Mouse (Mus musculus) hindbrain, postnatal 0 days (tissue): Measurements from ENCODE around the gene Prr7. TPM values are rescaled to one million over a fixed set of nuclear protein-coding genes. Genes with fewer than 3 reads are reported as not detected.

Experiments
- ATAC-seq: fragments of 200-750 bp; cut with Nextera tagmentation; 2 replicates; pipeline ENCODE4 v1.8.0; 2017; ENCODE audit warnings: mild to moderate bottlenecking, moderate TSS enrichment, moderate library complexity
- DNase-seq: peaks from one replicate; pipeline ENCODE4 v3.0.0-alpha.2; 2015; ENCODE audit warnings: low spot score
- H3K27ac ChIP-seq: fragments of 300-500 bp; sonication (generic); 2 replicates; pipeline ENCODE4 v1.5.1; 2014; ENCODE audit warnings: mild to moderate bottlenecking
- H3K27me3 ChIP-seq: fragments of 300-500 bp; sonication (generic); 2 replicates; pipeline ENCODE4 v1.6.1; 2014; ENCODE audit warnings: low read length, mixed read lengths; ENCODE audit not compliant: insufficient read depth
- H3K36me3 ChIP-seq: fragments of 300-500 bp; sonication (generic); 2 replicates; pipeline ENCODE4 v1.6.1; 2014; ENCODE audit warnings: low read length, mixed read lengths; ENCODE audit not compliant: insufficient read depth
- H3K4me1 ChIP-seq: fragments of 300-500 bp; sonication (generic); 2 replicates; pipeline ENCODE4 v1.6.1; 2014; ENCODE audit warnings: antibody characterized with exemption, low read length, mixed read lengths; ENCODE audit not compliant: insufficient read depth
- H3K4me2 ChIP-seq: fragments of 300-500 bp; sonication (generic); 2 replicates; pipeline ENCODE4 v1.6.1; 2014; ENCODE audit warnings: low read depth, mild to moderate bottlenecking, low read length, moderate library complexity, mixed read lengths
- H3K4me3 ChIP-seq: fragments of 300-500 bp; sonication (generic); 2 replicates; pipeline ENCODE4 v1.5.1; 2014; ENCODE audit warnings: low read length
- H3K9ac ChIP-seq: fragments of 300-500 bp; sonication (generic); replicated peaks from 2 replicates; pipeline ENCODE4 v1.6.1; 2014; ENCODE audit warnings: mild to moderate bottlenecking, low read length, moderate library complexity, mixed read lengths
- H3K9me3 ChIP-seq: fragments of 300-500 bp; sonication (generic); 2 replicates; pipeline ENCODE4 v1.6.1; 2016; ENCODE audit warnings: low read length, mixed read lengths
- CTCF ChIP-seq: IDR thresholded peaks from 2 replicates; pipeline ENCODE4 v1.5.1; 2016; ENCODE audit warnings: antibody characterized with exemption, control low read depth, low read depth
- WGBS: fragments of 180-500 bp; shearing (Covaris S2); extraction: QIAGEN DNeasy Blood & Tissue Kit; methylation state at CpG from one replicate; pipeline ENCODE4 v1.1.7; 2014; 5-methylcytosine and 5-hydroxymethylcytosine counted together
- polyA plus RNA-seq: library from polyadenylated mRNA; unstranded; fragments of >200 nt; fragmentation: Nextera tagmentation; extraction: Ambion mirVana; gene quantifications from 2 replicates; pipeline ENCODE4 v1.2.1, GENCODE M21; 2015
- total RNA-seq: library from RNA; depleted of rRNA; stranded (reverse); fragments of >200 nt; gene quantifications from 2 replicates; pipeline ENCODE4 v1.2.3, GENCODE M21; 2014

Gene Prr7
- total and polyA plus RNA-seq, 2 experiments from 2014 or later: 4.6 to 106 TPM

DNA sequence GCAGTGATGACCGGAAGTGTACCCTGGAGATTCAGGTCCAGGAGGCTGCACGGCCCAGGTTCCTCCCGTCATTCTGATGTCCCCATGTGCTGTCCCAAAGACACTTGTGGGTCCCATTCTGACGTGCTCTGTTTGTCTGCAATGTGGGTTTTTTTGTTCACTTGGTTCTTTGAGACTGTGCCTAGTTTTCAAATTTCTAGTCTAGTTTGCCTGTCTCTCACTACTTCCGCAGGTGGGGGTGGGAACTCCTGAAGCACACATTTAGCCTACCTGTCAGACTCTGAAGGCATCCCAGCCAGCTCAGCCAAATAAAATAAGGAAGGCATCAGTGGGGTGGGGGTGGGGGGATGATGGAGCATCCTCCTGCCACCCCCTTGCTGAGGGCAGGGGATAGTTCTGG lies 15.9 kb upstream of the Prr7 start:
- H3K9ac ChIP-seq: no peak overlapping the region
- no peak overlapping the region for H3K4me2 ChIP-seq
- H3K36me3 ChIP-seq: peaks cover 18% of the 10 kb centered on the region; the same call in 1 of the 2 replicates
- no peak overlapping the region for H3K27ac ChIP-seq
- H3K9me3 ChIP-seq: no peaks in the 10 kb centered on the region
- no peak for TF ChIP-seq CTCF
- H3K4me1 ChIP-seq: peaks cover 21% of the 10 kb centered on the region
- H3K27me3 ChIP-seq: no peaks in the 10 kb centered on the region
- H3K4me3 ChIP-seq: no peak overlapping the region
- DNase-seq (no peak), ATAC-seq (no peak)
- WGBS: 97% methylated on average over 5 of the region's 5 CpGs

DNA sequence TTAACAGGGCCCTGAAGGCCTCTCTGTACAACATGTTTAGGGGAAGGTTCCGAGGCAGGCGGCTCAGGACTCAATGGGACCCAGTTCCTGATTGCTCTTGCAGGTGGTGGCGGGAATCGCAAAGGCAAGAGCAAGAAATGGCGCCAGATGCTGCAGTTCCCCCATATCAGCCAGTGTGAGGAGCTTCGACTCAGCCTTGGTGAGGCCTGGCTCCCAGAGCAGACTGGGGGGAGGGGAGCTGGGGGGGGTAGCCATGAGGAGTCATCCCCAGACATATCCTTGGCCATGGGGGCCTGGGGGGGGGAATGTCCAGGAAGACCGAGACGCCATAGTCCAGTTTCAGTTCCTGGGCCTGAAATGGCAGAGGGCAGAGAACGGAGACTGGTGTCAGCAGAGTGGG lies 14.9 kb upstream of the Prr7 start:
- TF ChIP-seq CTCF: no peak
- Histone ChIP-seq H3K36me3 (peaks cover 26% of the 10 kb centered on the region; the same call in 1 of the 2 replicates), H3K4me2 (no peak overlapping the region), H3K4me1 (peaks cover 13% of the 10 kb centered on the region), H3K9me3 (no peaks in the 10 kb centered on the region), H3K9ac (no peak overlapping the region), H3K27me3 (no peaks in the 10 kb centered on the region), H3K4me3 (no peak overlapping the region), H3K27ac (no peak overlapping the region)
- no peak for DNase-seq
- WGBS: 92% methylated on average over 9 of the region's 9 CpGs
- ATAC-seq: no peak

DNA sequence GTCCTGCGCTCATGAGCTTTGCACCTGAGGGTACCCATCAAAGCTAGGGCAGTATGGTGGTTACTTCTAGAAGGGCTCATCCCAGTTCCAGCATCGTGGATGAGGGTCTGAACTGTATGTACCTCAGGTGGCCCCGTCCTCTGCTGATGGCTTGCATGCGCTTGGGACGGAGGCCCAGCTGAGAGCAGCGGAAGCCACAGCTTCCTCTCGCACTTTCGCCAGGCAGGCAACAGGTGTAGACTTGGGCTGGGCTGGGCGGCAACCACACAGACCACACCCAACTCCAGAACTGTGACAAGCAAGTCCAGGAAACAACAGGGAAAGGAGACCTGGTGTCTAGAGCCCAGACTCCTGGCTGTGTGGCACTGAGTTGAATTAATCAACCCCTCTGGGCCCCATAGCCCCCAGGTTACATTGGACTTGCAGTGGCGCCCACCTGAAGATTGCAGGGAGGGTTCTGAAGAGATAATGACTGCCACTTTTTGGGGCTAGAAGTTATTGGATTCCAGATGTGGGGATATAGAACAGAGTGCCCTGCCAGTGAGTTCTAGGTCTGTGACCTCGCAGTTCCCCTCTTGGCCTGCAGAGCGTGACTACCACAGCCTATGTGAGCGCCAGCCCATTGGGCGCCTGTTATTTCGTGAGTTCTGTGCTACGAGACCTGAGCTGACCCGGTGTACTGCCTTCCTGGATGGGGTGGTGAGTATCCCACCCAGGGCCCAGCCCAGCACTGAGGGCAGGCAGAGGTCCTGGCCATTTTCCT lies 14.2 kb upstream of the Prr7 start:
- ATAC-seq (no peak), DNase-seq (no peak)
- Histone ChIP-seq H3K4me2 (no peak overlapping the region), H3K36me3 (peaks cover 27% of the 10 kb centered on the region; the same call in 1 of the 2 replicates), H3K9me3 (no peaks in the 10 kb centered on the region), H3K9ac (no peak overlapping the region), H3K27me3 (no peaks in the 10 kb centered on the region), H3K4me1 (peaks cover 13% of the 10 kb centered on the region), H3K27ac (no peak overlapping the region), H3K4me3 (no peak overlapping the region)
- 84% methylated on average over 17 of the region's 17 CpGs for WGBS
- peak; percentile 30; the same call in 1 of the 2 replicates for TF ChIP-seq CTCF

DNA sequence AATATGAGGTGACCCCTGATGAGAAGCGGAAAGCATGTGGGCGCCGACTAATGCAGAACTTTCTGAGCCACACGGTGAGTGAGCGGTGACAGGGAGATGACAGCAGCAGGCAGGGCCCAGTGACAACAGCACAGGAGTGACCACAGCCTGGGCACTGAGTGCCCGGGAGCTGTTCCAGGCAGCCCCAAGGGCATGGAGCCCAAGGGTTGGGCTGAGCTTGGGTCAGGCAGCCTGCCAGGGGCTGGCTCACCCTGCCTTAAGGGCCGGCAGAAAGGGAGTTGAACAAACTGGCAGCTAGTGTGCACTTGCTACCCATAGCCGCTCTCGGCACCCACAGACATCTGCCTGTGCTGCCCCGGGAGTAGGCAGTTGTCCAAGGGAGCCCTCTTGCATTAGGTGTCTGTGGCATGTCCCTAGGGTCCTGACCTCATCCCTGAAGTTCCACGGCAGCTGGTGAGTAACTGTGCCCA lies 13.5 kb upstream of the Prr7 start:
- Histone ChIP-seq H3K36me3 (peaks cover 27% of the 10 kb centered on the region; the same call in 1 of the 2 replicates), H3K9me3 (no peaks in the 10 kb centered on the region), H3K9ac (no peak overlapping the region), H3K4me1 (peaks cover 13% of the 10 kb centered on the region), H3K27ac (no peak overlapping the region), H3K4me2 (no peak overlapping the region), H3K27me3 (no peaks in the 10 kb centered on the region), H3K4me3 (no peak overlapping the region)
- TF ChIP-seq CTCF: no peak
- peak; percentile 79 for DNase-seq
- 58% methylated on average over 11 of the region's 11 CpGs for WGBS
- peak; percentile 50 for ATAC-seq

DNA sequence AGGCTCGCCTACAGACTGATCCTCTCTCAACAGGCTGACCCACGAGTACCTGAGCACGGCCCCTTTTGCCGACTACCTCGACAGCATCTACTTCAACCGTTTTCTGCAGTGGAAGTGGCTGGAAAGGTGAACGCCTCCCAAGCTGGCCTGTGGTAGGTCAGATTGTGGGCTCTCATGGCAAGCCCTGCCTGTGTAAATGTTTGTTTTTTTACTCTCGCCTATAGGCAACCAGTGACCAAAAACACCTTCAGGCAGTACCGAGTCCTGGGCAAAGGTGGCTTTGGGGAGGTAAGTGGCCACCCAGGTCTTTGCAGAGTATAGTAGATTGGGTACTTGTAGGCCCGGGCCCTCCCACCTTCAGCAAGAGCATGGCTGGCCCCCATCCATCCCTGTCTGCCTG lies 12.8 kb upstream of the Prr7 start:
- Histone ChIP-seq H3K4me2 (no peak overlapping the region), H3K4me1 (peaks cover 7% of the 10 kb centered on the region), H3K27me3 (no peaks in the 10 kb centered on the region), H3K27ac (no peak overlapping the region), H3K36me3 (peaks cover 27% of the 10 kb centered on the region; the same call in 1 of the 2 replicates), H3K9ac (no peak overlapping the region), H3K9me3 (no peaks in the 10 kb centered on the region), H3K4me3 (no peak overlapping the region)
- DNase-seq (no peak), ATAC-seq (no peak)
- no peak for TF ChIP-seq CTCF
- 91% methylated on average over 10 of the region's 10 CpGs for WGBS

DNA sequence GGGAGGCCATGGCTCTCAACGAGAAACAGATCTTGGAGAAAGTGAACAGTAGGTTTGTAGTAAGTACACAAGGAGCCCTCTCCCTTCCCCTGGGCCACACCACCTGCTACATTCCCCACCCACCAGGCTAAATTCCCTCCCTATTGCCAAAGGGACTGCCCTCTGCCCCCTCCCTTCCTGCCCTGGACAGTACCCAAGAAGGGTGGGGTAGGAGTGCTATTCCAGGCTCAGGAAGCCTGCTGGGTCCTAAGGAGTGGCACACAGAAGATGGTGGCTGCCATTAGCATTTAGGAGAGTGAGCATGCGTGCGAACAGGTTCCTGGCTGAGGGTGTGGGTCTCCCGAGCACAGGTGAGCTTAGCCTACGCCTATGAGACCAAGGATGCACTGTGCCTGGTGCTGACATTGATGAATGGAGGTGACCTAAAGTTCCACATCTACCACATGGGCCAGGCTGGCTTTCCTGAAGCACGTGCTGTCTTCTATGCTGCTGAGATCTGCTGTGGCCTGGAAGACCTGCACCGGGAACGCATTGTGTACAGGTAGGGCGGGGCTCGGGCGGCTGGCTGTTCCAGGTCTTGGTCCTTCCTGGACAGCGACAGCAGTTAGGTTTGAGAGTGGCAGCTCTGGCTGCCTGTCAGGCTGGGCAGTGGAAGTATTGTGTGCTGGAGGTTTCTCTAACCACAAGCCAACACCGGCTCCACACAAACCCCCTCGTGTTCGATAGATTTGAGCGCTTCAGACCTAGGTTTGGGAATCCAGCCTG lies 12.1 kb upstream of the Prr7 start:
- Histone ChIP-seq H3K27ac (no peak overlapping the region), H3K4me1 (peaks cover under 1% of the 10 kb centered on the region; the same call in 1 of the 2 replicates), H3K9ac (no peak overlapping the region), H3K9me3 (no peaks in the 10 kb centered on the region), H3K36me3 (peaks cover 27% of the 10 kb centered on the region; the same call in 1 of the 2 replicates), H3K27me3 (no peaks in the 10 kb centered on the region), H3K4me2 (no peak overlapping the region), H3K4me3 (no peak overlapping the region)
- 95% methylated on average over 16 of the region's 16 CpGs for WGBS
- no peak for DNase-seq
- ATAC-seq: no peak
- TF ChIP-seq CTCF: no peak
